Mouse (Mus musculus) hematopoietic stem cell, adult 5-6 weeks (primary cell): Measurements from ENCODE around the gene Trnp1. TPM values are rescaled to one million over a fixed set of nuclear protein-coding genes. Genes with fewer than 3 reads are reported as not detected.
A peak's percentile ranks its signal among the peaks of the same experiment; 100 is the strongest.

Experiments
- ATAC-seq, 2 experiments: fragments of 125-278 bp in 1 of 2; replicated peaks in 1 of 2; 2 replicates each; pipeline ENCODE4 v1.8.0; 2016 to 2017; ENCODE audit warnings: inconsistent platforms in 2 of 2, mild to moderate bottlenecking in 2 of 2, moderate number of reproducible peaks in 2 of 2, low read depth in 1 of 2, moderate TSS enrichment in 1 of 2; ENCODE audit not compliant: low FRiP score in 2 of 2, poor library complexity in 2 of 2, severe bottlenecking in 2 of 2, insufficient read depth in 1 of 2, low TSS enrichment in 1 of 2
- total RNA-seq: library from RNA; stranded (forward); fragments of 172-1452, 232-1000 nt; gene quantifications from 2 replicates; pipeline ENCODE4 v1.2.3, GENCODE M21; 2017

The Trnp1 gene
- total RNA-seq, 1 experiment from 2014 or later = not detected

GRCm38 (mm10) chr4:133497461-133498159 lies 740 bp downstream of the Trnp1 start:
- ATAC-seq = no peak

GRCm38 (mm10) chr4:133496738-133497445 lies 1.5 kb downstream of the Trnp1 start:
- ATAC-seq = no peak

GRCm38 (mm10) chr4:133495711-133496110 lies 2.6 kb downstream of the Trnp1 start:
- ATAC-seq = no peak

- ATAC-seq = no peak
These were observed 3.5 kb downstream of the Trnp1 start for GRCm38 (mm10) chr4:133494867-133495266.

GRCm38 (mm10) chr4:133494432-133494831 lies 3.9 kb downstream of the Trnp1 start:
- peak; percentile 78 to 83 for ATAC-seq

- peak; percentile 15 to 30; a peak in 1 of 4 replicates for ATAC-seq
These were observed 4.5 kb downstream of the Trnp1 start for GRCm38 (mm10) chr4:133493895-133494294.

GRCm38 (mm10) chr4:133491800-133492199 lies 6.5 kb downstream of the Trnp1 start:
- ATAC-seq = no peak

GRCm38 (mm10) chr4:133489489-133490245 lies 8.7 kb downstream of the Trnp1 start:
- no peak for ATAC-seq

- no peak for ATAC-seq
These were observed 9.5 kb downstream of the Trnp1 start for GRCm38 (mm10) chr4:133488619-133489392.

- ATAC-seq = no peak
These were observed 11.5 kb downstream of the Trnp1 start for GRCm38 (mm10) chr4:133486673-133487357.

- no peak for ATAC-seq
These were observed 12.5 kb downstream of the Trnp1 start for GRCm38 (mm10) chr4:133485691-133486425.

GRCm38 (mm10) chr4:133484266-133485025 lies 13.9 kb downstream of the Trnp1 start:
- ATAC-seq = no peak

- no peak for ATAC-seq
These were observed 15.9 kb downstream of the Trnp1 start for GRCm38 (mm10) chr4:133482479-133482878.

GRCm38 (mm10) chr4:133481488-133481887 lies 16.9 kb downstream of the Trnp1 start:
- ATAC-seq = no peak

GRCm38 (mm10) chr4:133480754-133481153 lies 17.6 kb downstream of the Trnp1 start:
- no peak for ATAC-seq

- ATAC-seq = no peak
These were observed 18.2 kb downstream of the Trnp1 start for GRCm38 (mm10) chr4:133480185-133480537.
